Comparison of ENCODE assay signal across 10 mouse cellular contexts in genomic region chr4:147927705-147928104, GRCm38 (mm10). TPM values are rescaled to one million over a fixed set of nuclear protein-coding genes. Genes with fewer than 3 reads are reported as not detected.
DNase-seq lines count a peak whose midpoint lies in the region; ATAC-seq and TF ChIP-seq lines count a peak whose summit lies in the region.
"Had no signal": no experiment of that assay in that cellular context is flagged by ENCODE, and none has a peak within 500 bp of the region (broad histone marks: within the 10 kb centered on the region; RNA-seq: fewer than 3 reads in every experiment).

No protein-coding gene starts in this region.

- dilution Hi-C loops in CH12.LX (cut with MboI; ENCODE audit: extremely low pct_ligation_motif_present, extremely low pct_unique_long_range_greater_than_20kb, low sequenced_read_pairs), result no loop called here

- TF ChIP-seq EP300 in CH12.LX (IDR thresholded peaks at IDR 0.05; ENCODE audit: low read length), result peak; percentile 51; the same call in 1 of the 2 replicates

- peaks cover 9% of the 10 kb centered on the region for H3K27me3 ChIP-seq in CH12.LX (replicated peaks)
- no peaks in the 10 kb centered on the region for H3K27me3 ChIP-seq in intestine, embryonic 14.5 days (replicated peaks; ENCODE audit: control insufficient read depth, insufficient read depth, low read length)
- H3K27me3 ChIP-seq in liver, embryonic 15.5 days, result no peaks in the 10 kb centered on the region
- H3K27me3 ChIP-seq: neural tube, embryonic 12.5 days had no signal

- H3K9me3 ChIP-seq in CH12.LX (replicated peaks; ENCODE audit: low read length), result peaks cover 5% of the 10 kb centered on the region
- H3K9me3 ChIP-seq in intestine, embryonic 14.5 days (ENCODE audit: control insufficient read depth, low read length), result no peaks in the 10 kb centered on the region
- H3K9me3 ChIP-seq in liver, embryonic 15.5 days (replicated peaks), result no peaks in the 10 kb centered on the region
- H3K9me3 ChIP-seq: neural tube, embryonic 12.5 days had no signal

- H3K27ac ChIP-seq in CH12.LX (ENCODE audit: insufficient read depth, low read depth), result peak overlapping the region; percentile 41; the same call in 1 of the 2 replicates
- no peak overlapping the region for H3K27ac ChIP-seq in intestine, embryonic 14.5 days (ENCODE audit: low read depth)
- H3K27ac ChIP-seq in liver, embryonic 15.5 days (replicated peaks), result no peak overlapping the region
- H3K27ac ChIP-seq: neural tube, embryonic 12.5 days had no signal

- 0 out of 2 replicates have a peak overlapping the region, but pooled peaks have one; percentile 7 for H3K9ac ChIP-seq in CH12.LX (ENCODE audit: insufficient read depth, low read depth)
- no peak overlapping the region for H3K9ac ChIP-seq in intestine, embryonic 14.5 days (ENCODE audit: low read length)
- H3K9ac ChIP-seq in liver, embryonic 15.5 days, result no peak overlapping the region
- H3K9ac ChIP-seq: neural tube, embryonic 12.5 days had no signal

- no peak overlapping the region for H3K4me2 ChIP-seq in CH12.LX (ENCODE audit: insufficient read depth, low read depth, poor library complexity, severe bottlenecking)
- H3K4me2 ChIP-seq in intestine, embryonic 14.5 days (ENCODE audit: low read length), result no peak overlapping the region
- no peak overlapping the region for H3K4me2 ChIP-seq in liver, embryonic 15.5 days
- H3K4me2 ChIP-seq: neural tube, embryonic 12.5 days had no signal

- TF ChIP-seq POLR2A in CH12.LX (IDR thresholded peaks at IDR 0.05; ENCODE audit: low read depth, low read length), result peak; percentile 34; the same call in 1 of the 2 replicates

- peaks cover 13% of the 10 kb centered on the region in 2 experiments for H3K4me1 ChIP-seq in CH12.LX (ENCODE audit: control insufficient read depth in 1 of 2, insufficient read depth in 2 of 2)
- H3K4me1 ChIP-seq in intestine, embryonic 14.5 days (replicated peaks; ENCODE audit: control insufficient read depth, insufficient read depth, low read length), result no peaks in the 10 kb centered on the region
- H3K4me1 ChIP-seq in liver, embryonic 15.5 days (replicated peaks), result no peaks in the 10 kb centered on the region
- H3K4me1 ChIP-seq: neural tube, embryonic 12.5 days had no signal

- no peaks in the 10 kb centered on the region for H3K36me3 ChIP-seq in CH12.LX (replicated peaks in 1 of 2; ENCODE audit: control insufficient read depth in 1 of 2, insufficient read depth in 1 of 2, low read length in 1 of 2)
- peaks cover 31% of the 10 kb centered on the region for H3K36me3 ChIP-seq in intestine, embryonic 14.5 days (ENCODE audit: control insufficient read depth, insufficient read depth, low read length)
- peaks cover 23% of the 10 kb centered on the region for H3K36me3 ChIP-seq in liver, embryonic 15.5 days (replicated peaks)

- no peak overlapping the region for H3K4me3 ChIP-seq in CH12.LX (replicated peaks in 1 of 3; ENCODE audit: low read depth in 2 of 3, low read length in 2 of 3, poor library complexity in 1 of 3)
- H3K4me3 ChIP-seq in intestine, embryonic 14.5 days (ENCODE audit: low read depth, low read length), result no peak overlapping the region
- no peak overlapping the region for H3K4me3 ChIP-seq in liver, embryonic 15.5 days (replicated peaks)
- H3K4me3 ChIP-seq: neural tube, embryonic 12.5 days had no signal

- WGBS in intestine, embryonic 14.5 days, result 43% methylated on average over 8 of the region's 8 CpGs
- WGBS in liver, embryonic 15.5 days (ENCODE audit: insufficient replicate concordance), result 23% methylated on average over 8 of the region's 8 CpGs

- no peaks in the 10 kb centered on the region for H3K79me2 ChIP-seq in CH12.LX (replicated peaks; ENCODE audit: control insufficient read depth, extremely low read depth, insufficient read depth, poor library complexity, severe bottlenecking)

- peak; percentile 42 for ATAC-seq in common myeloid progenitor, adult 5-6 weeks (replicated peaks; ENCODE audit: low read depth, poor library complexity, severe bottlenecking)
- 0 out of 2 replicates have a peak, but pooled peaks have one; percentile 20 for ATAC-seq in intestine, embryonic 14.5 days (replicated peaks; ENCODE audit: low FRiP score, low TSS enrichment, low read depth)
- ATAC-seq in liver, embryonic 15.5 days (ENCODE audit: insufficient read depth), result 0 out of 2 replicates have a peak, but pooled peaks have one; percentile 11
- ATAC-seq in erythroblast, adult 5-6 weeks (replicated peaks; ENCODE audit: low FRiP score, poor library complexity, severe bottlenecking), result no peak
- no peak for ATAC-seq in cerebellum, adult (ENCODE audit: insufficient number of reproducible peaks, low FRiP score, low TSS enrichment)

- 0 out of 4 replicates have a peak, but pooled peaks of 1 of the 2 experiments have one; percentile 2 for TF ChIP-seq CTCF in CH12.LX (conservative IDR thresholded peaks at IDR 0.05 in 1 of 2, IDR thresholded peaks at IDR 0.05 in 1 of 2; ENCODE audit: low read depth in 2 of 2, low read length in 2 of 2)

- no peak for DNase-seq in CH12.LX (ENCODE audit: extremely low read depth)
- no peak for DNase-seq in intestine, embryonic 14.5 days (ENCODE audit: low spot score)
- DNase-seq in thymus, postnatal 4 days, result no peak
- no peak for DNase-seq in frontal cortex, postnatal 36 days (ENCODE audit: low spot score in 2 of 2)

- no peak for TF ChIP-seq RAD21 in CH12.LX (IDR thresholded peaks at IDR 0.05; ENCODE audit: low read depth, low read length)

- in situ Hi-C loops in CH12.LX (cut with MboI; ENCODE audit: low pct_ligation_motif_present, low pct_unique_long_range_greater_than_20kb, low sequenced_read_pairs), result no loop called here

TF ChIP-seq in CH12.LX, 34 proteins besides CTCF, POLR2A, EP300 and RAD21 (continues in another document):
- peak; percentile 73 for TF ChIP-seq ELF1 (IDR thresholded peaks at IDR 0.05; ENCODE audit: low read depth, low read length)
- TF ChIP-seq NRF1 (IDR thresholded peaks at IDR 0.05; ENCODE audit: low read depth, low read length), result no peak
- TF ChIP-seq ZNF384 (IDR thresholded peaks at IDR 0.05; ENCODE audit: low read depth, low read length), result no peak
- TF ChIP-seq ETS1 (conservative IDR thresholded peaks at IDR 0.05; ENCODE audit: low read depth, low read length), result 0 out of 2 replicates have a peak, but pooled peaks have one; percentile 19
- TF ChIP-seq TCF12 (IDR thresholded peaks at IDR 0.05; ENCODE audit: low read depth, low read length), result peak; percentile 33; the same call in 1 of the 2 replicates
- TF ChIP-seq MAX (IDR thresholded peaks at IDR 0.05; ENCODE audit: low read length), result no peak
- no peak for TF ChIP-seq E2F4 (IDR thresholded peaks at IDR 0.05; ENCODE audit: insufficient replicate concordance, low read depth, low read length)
- TF ChIP-seq MAFK (IDR thresholded peaks at IDR 0.05; ENCODE audit: insufficient replicate concordance, low read length), result no peak

RNA-seq across cellular contexts. Expression of gene Plod1, which starts 8.9 kb away (rescaled TPM):
- 4.8 and 6.5 TPM in 2 replicates for total RNA-seq in CH12.LX (2012; rRNA removed)
- total RNA-seq in CH12.LX (2014; rRNA removed), result 0.30 and 0.51 TPM in 2 replicates
- 1.9 TPM in 2 replicates for polyA plus RNA-seq in CH12.LX (2012; ENCODE audit: insufficient read length, low read depth)
- total RNA-seq in common myeloid progenitor, adult 5-6 weeks (2017), result 3.4 and 11.4 TPM in 2 replicates
- 40.9 and 44.1 TPM in 2 replicates for polyA plus RNA-seq in intestine, embryonic 14.5 days (2014; fragmentation: Nextera tagmentation; extraction: Ambion mirVana)
- polyA plus RNA-seq in liver, embryonic 15.5 days (2015; fragmentation: Nextera tagmentation; extraction: Ambion mirVana), result 29.0 and 30.6 TPM in 2 replicates
- total RNA-seq in erythroblast, adult 5-6 weeks (2015; ENCODE audit: low replicate concordance), result 1.5 and 2.1 TPM in 2 replicates
- 2.4 and 2.6 TPM in 2 replicates for total RNA-seq in erythroblast, adult 5-6 weeks (2017; ENCODE audit: low replicate concordance)

RNA-seq across cellular contexts. Expression of gene 2510039O18Rik, which starts 13.0 kb away (rescaled TPM):
- total RNA-seq in CH12.LX (2012; rRNA removed) (32.8 and 33.9 TPM in 2 replicates), CH12.LX (2014; rRNA removed) (22.1 and 23.9 TPM in 2 replicates)
- polyA plus RNA-seq in CH12.LX (2012; ENCODE audit: insufficient read length, low read depth), result 23.6 and 27.9 TPM in 2 replicates
- total RNA-seq in common myeloid progenitor, adult 5-6 weeks (2017), result 30.4 and 34.6 TPM in 2 replicates
- polyA plus RNA-seq in intestine, embryonic 14.5 days (2014; fragmentation: Nextera tagmentation; extraction: Ambion mirVana), result 19.9 and 21.3 TPM in 2 replicates
- polyA plus RNA-seq in liver, embryonic 15.5 days (2015; fragmentation: Nextera tagmentation; extraction: Ambion mirVana), result 7.8 and 8.9 TPM in 2 replicates
- total RNA-seq in erythroblast, adult 5-6 weeks (2015; ENCODE audit: low replicate concordance), result 12.1 and 14.4 TPM in 2 replicates
- total RNA-seq in erythroblast, adult 5-6 weeks (2017; ENCODE audit: low replicate concordance), result 9.6 and 11.1 TPM in 2 replicates

RNA-seq across cellular contexts. Expression of gene Mfn2, which starts 23.2 kb away (rescaled TPM):
- total RNA-seq in CH12.LX (2012; rRNA removed) (17.5 and 21.7 TPM in 2 replicates), CH12.LX (2014; rRNA removed) (8.6 and 10.0 TPM in 2 replicates)
- polyA plus RNA-seq in CH12.LX (2012; ENCODE audit: insufficient read length, low read depth), result 33.0 and 36.8 TPM in 2 replicates
- total RNA-seq in common myeloid progenitor, adult 5-6 weeks (2017), result 17.7 and 24.4 TPM in 2 replicates
- polyA plus RNA-seq in intestine, embryonic 14.5 days (2014; fragmentation: Nextera tagmentation; extraction: Ambion mirVana), result 31.6 and 33.3 TPM in 2 replicates
- 15.5 and 15.6 TPM in 2 replicates for polyA plus RNA-seq in liver, embryonic 15.5 days (2015; fragmentation: Nextera tagmentation; extraction: Ambion mirVana)
- total RNA-seq in erythroblast, adult 5-6 weeks (2015; ENCODE audit: low replicate concordance), result 5.2 and 5.6 TPM in 2 replicates
- total RNA-seq in erythroblast, adult 5-6 weeks (2017; ENCODE audit: low replicate concordance), result 6.1 and 6.6 TPM in 2 replicates

RNA-seq across cellular contexts. Expression of gene Nppb, which starts 57.9 kb away (rescaled TPM):
- total RNA-seq in CH12.LX (2012; rRNA removed) (not detected in 2 replicates), CH12.LX (2014; rRNA removed) (not detected in 2 replicates)
- not detected in 2 replicates for polyA plus RNA-seq in CH12.LX (2012; ENCODE audit: insufficient read length, low read depth)
- not detected in 2 replicates for total RNA-seq in common myeloid progenitor, adult 5-6 weeks (2017)
- polyA plus RNA-seq in intestine, embryonic 14.5 days (2014; fragmentation: Nextera tagmentation; extraction: Ambion mirVana), result 0.40 TPM in 1 of 2 replicates, not detected in the other
- not detected in 2 replicates for polyA plus RNA-seq in liver, embryonic 15.5 days (2015; fragmentation: Nextera tagmentation; extraction: Ambion mirVana)
- not detected in 2 replicates for total RNA-seq in erythroblast, adult 5-6 weeks (2015; ENCODE audit: low replicate concordance)
- not detected in 2 replicates for total RNA-seq in erythroblast, adult 5-6 weeks (2017; ENCODE audit: low replicate concordance)
- polyA plus RNA-seq: gonadal fat pad, adult 2 months; neural tube, embryonic 12.5 days had no signal

RNA-seq across cellular contexts. Expression of gene Fv1, which starts 58.9 kb away (rescaled TPM):
- total RNA-seq in CH12.LX (2012; rRNA removed), result 4.0 and 4.3 TPM in 2 replicates
- 3.0 TPM in 2 replicates for total RNA-seq in CH12.LX (2014; rRNA removed)
- 2.1 and 2.8 TPM in 2 replicates for polyA plus RNA-seq in CH12.LX (2012; ENCODE audit: insufficient read length, low read depth)
- total RNA-seq in common myeloid progenitor, adult 5-6 weeks (2017), result 17.2 and 25.1 TPM in 2 replicates
- 9.0 and 9.7 TPM in 2 replicates for polyA plus RNA-seq in intestine, embryonic 14.5 days (2014; fragmentation: Nextera tagmentation; extraction: Ambion mirVana)
- polyA plus RNA-seq in liver, embryonic 15.5 days (2015; fragmentation: Nextera tagmentation; extraction: Ambion mirVana), result 2.1 TPM in 2 replicates
- total RNA-seq in erythroblast, adult 5-6 weeks (2015; ENCODE audit: low replicate concordance), result not detected in 2 replicates
- 1.7 and 4.5 TPM in 2 replicates for total RNA-seq in erythroblast, adult 5-6 weeks (2017; ENCODE audit: low replicate concordance)

Comparison
In these comparisons a context has a peak if more than half of its experiments do, and no peak if none do; other contexts are left out.
1. ATAC-seq: peak in common myeloid progenitor, adult 5-6 weeks (single experiment), intestine, embryonic 14.5 days (single experiment) and liver, embryonic 15.5 days (single experiment); none in erythroblast, adult 5-6 weeks (single experiment) and cerebellum, adult (single experiment).